Mouse (Mus musculus) gastrocnemius, postnatal 14 days (tissue): Measurements from ENCODE around the gene Vipr1. TPM values are rescaled to one million over a fixed set of nuclear protein-coding genes. Genes with fewer than 3 reads are reported as not detected.
A peak's percentile ranks its signal among the peaks of the same experiment; 100 is the strongest.

ENCODE experiments used
- DNase-seq: peaks from one replicate; pipeline ENCODE4 v3.0.0; 2021; ENCODE audit warnings: mixed read lengths
- intact Hi-C: fragments of 180-260 bp; cut with DNase I; formaldehyde crosslinking; loops from one replicate; pipeline ENCODE4 v1.15.1; 2025; ENCODE audit warnings: low total_unique reads
- total RNA-seq, 2 experiments: library from RNA; stranded (reverse); gene quantifications; 2 replicates each; pipeline ENCODE4 v1.2.3; 2021

Vipr1 gene
- total RNA-seq, 2 experiments from 2014 or later: 1.1 to 1.2 TPM

- no peak for DNase-seq
- intact Hi-C loops: no loop called here
Observed at GRCm38 (mm10) chr9:121707801-121708200, 65.3 kb downstream of the Vipr1 start.

GRCm38 (mm10) chr9:121708506-121709486 lies 66.3 kb downstream of the Vipr1 start:
- intact Hi-C loops: no loop called here
- DNase-seq: no peak

- intact Hi-C loops: no loop called here
- peak; percentile 98 for DNase-seq
Observed at GRCm38 (mm10) chr9:121709898-121710583, 67.5 kb downstream of the Vipr1 start, which contains the start of gene Ss18l2. Gene Ss18l2, plus strand, starts transcription at chr9:121710329.

- no peak for DNase-seq
- intact Hi-C loops: no loop called here
Observed at GRCm38 (mm10) chr9:121710584-121710975, 68.1 kb downstream of the Vipr1 start.

GRCm38 (mm10) chr9:121717048-121717447 lies 74.5 kb downstream of the Vipr1 start:
- no peak for DNase-seq
- intact Hi-C loops: no loop called here

- no peak for DNase-seq
- intact Hi-C loops: no loop called here
Observed at GRCm38 (mm10) chr9:121718070-121718705, 75.7 kb downstream of the Vipr1 start.

GRCm38 (mm10) chr9:121718792-121719318 lies 76.3 kb downstream of the Vipr1 start, which contains the start of gene Nktr:
Gene Nktr, plus strand, starts transcription at chr9:121719169.
- intact Hi-C loops: no loop called here
- DNase-seq: peak; percentile 99

- intact Hi-C loops: no loop called here
- DNase-seq: peak; percentile 64
Observed at GRCm38 (mm10) chr9:121719347-121720331, 77.1 kb downstream of the Vipr1 start.

Other genes with a start within 250 kb of the Vipr1 start
- gene Cck, start 147.0 kb upstream of the Vipr1 start, total RNA-seq: 1 to 10 TPM in 1 of 2 experiments, under 1 TPM in 1; 0.93 to 3.1 TPM
- under 1 TPM in 1 of 2 experiments, not detected in 1; 0.45 TPM for gene Lyzl4, start 620 bp upstream of the Vipr1 start, total RNA-seq
- 1 to 10 TPM; 3.1 to 6.1 TPM for gene Sec22c, start 62.8 kb downstream of the Vipr1 start, total RNA-seq
- gene Ss18l2, start 67.6 kb downstream of the Vipr1 start, total RNA-seq: 10 to 100 TPM; 89.3 to 93.6 TPM
- 10 to 100 TPM; 24.2 to 29.9 TPM for gene Nktr, start 76.5 kb downstream of the Vipr1 start, total RNA-seq
- 10 to 100 TPM; 51.5 to 56.1 TPM for gene Zfp651, start 116.6 kb downstream of the Vipr1 start, total RNA-seq
- gene Klhl40, start 134.9 kb downstream of the Vipr1 start, total RNA-seq: 100 to 1,000 TPM; 116 to 158 TPM
- 100 to 1,000 TPM; 276 to 284 TPM for gene Hhatl, start 149.8 kb downstream of the Vipr1 start, total RNA-seq
- gene Ccdc13, start 196.7 kb downstream of the Vipr1 start, total RNA-seq: under 1 TPM; 0.22 to 0.35 TPM
- 100 to 1,000 TPM in 1 of 2 experiments, 10 to 100 TPM in 1; 97.2 to 109 TPM for gene Higd1a, start 215.6 kb downstream of the Vipr1 start, total RNA-seq